Mouse (Mus musculus): Measurements from ENCODE around the gene Cnot1. TPM values are rescaled to one million over a fixed set of nuclear protein-coding genes. Genes with fewer than 3 reads are reported as not detected.
"Not testable (repeated sequence)": the region's sequence is repeated elsewhere in the genome, so short reads cannot be mapped to it uniquely, and the experiment has no call there.

The Cnot1 gene
- polyA plus RNA-seq, 1 experiment, result 63.2 TPM

- Histone ChIP-seq H3K27me3 (ENCODE audit: control insufficient read depth, insufficient read depth, low read length) (no peaks in the 10 kb centered on the region), H3K27ac (ENCODE audit: insufficient read depth, low read depth, low read length) (no peak overlapping the region), H3K36me3 (ENCODE audit: control insufficient read depth, insufficient read depth, low read length) (no peaks in the 10 kb centered on the region), H3K4me1 (ENCODE audit: control insufficient read depth, insufficient read depth, insufficient read length, low read length) (peaks cover 6% of the 10 kb centered on the region; the same call in 1 of the 2 replicates), H3K4me3 (ENCODE audit: low read depth, low read length) (peak overlapping the region; percentile 29)
- 2% methylated on average over 16 of the region's 16 CpGs for WGBS
- TF ChIP-seq POLR2A (IDR thresholded peaks at IDR 0.05; ENCODE audit: low read depth, low read length), result no peak
- peak; percentile 2; the same call in 1 of the 2 replicates for TF ChIP-seq CTCF (IDR thresholded peaks at IDR 0.05; ENCODE audit: extremely low read depth, insufficient read length, insufficient replicate concordance, low read depth, low read length)
These were observed 26.2 kb upstream of the Cnot1 start for GRCm38 (mm10) chr8:95833435-95833984.

- Histone ChIP-seq H3K4me1 (ENCODE audit: control insufficient read depth, insufficient read depth, insufficient read length, low read length) (peaks cover 6% of the 10 kb centered on the region; the same call in 1 of the 2 replicates), H3K27me3 (ENCODE audit: control insufficient read depth, insufficient read depth, low read length) (no peaks in the 10 kb centered on the region), H3K27ac (ENCODE audit: insufficient read depth, low read depth, low read length) (no peak overlapping the region), H3K4me3 (ENCODE audit: low read depth, low read length) (peak overlapping the region; percentile 29), H3K36me3 (ENCODE audit: control insufficient read depth, insufficient read depth, low read length) (no peaks in the 10 kb centered on the region)
- 14% methylated on average over 16 of the region's 16 CpGs for WGBS
- TF ChIP-seq CTCF (IDR thresholded peaks at IDR 0.05; ENCODE audit: extremely low read depth, insufficient read length, insufficient replicate concordance, low read depth, low read length), result peak; percentile 60; the same call in 1 of the 2 replicates
- TF ChIP-seq POLR2A (IDR thresholded peaks at IDR 0.05; ENCODE audit: low read depth, low read length), result no peak
These were observed 25.6 kb upstream of the Cnot1 start for GRCm38 (mm10) chr8:95832603-95833434.

- Histone ChIP-seq H3K4me3 (ENCODE audit: low read depth, low read length) (no peak overlapping the region), H3K4me1 (ENCODE audit: control insufficient read depth, insufficient read depth, insufficient read length, low read length) (peaks cover 6% of the 10 kb centered on the region; the same call in 1 of the 2 replicates), H3K27ac (ENCODE audit: insufficient read depth, low read depth, low read length) (no peak overlapping the region), H3K36me3 (ENCODE audit: control insufficient read depth, insufficient read depth, low read length) (no peaks in the 10 kb centered on the region), H3K27me3 (ENCODE audit: control insufficient read depth, insufficient read depth, low read length) (no peaks in the 10 kb centered on the region)
- TF ChIP-seq CTCF (IDR thresholded peaks at IDR 0.05; ENCODE audit: extremely low read depth, insufficient read length, insufficient replicate concordance, low read depth, low read length), result no peak
- TF ChIP-seq POLR2A (IDR thresholded peaks at IDR 0.05; ENCODE audit: low read depth, low read length), result no peak
- WGBS, result 28% methylated on average over 3 of the region's 3 CpGs
These were observed 22.9 kb upstream of the Cnot1 start for GRCm38 (mm10) chr8:95830144-95830543.

- not testable (repeated sequence) for H3K36me3 ChIP-seq (ENCODE audit: control insufficient read depth, insufficient read depth, low read length); H3K27me3 ChIP-seq (ENCODE audit: control insufficient read depth, insufficient read depth, low read length); H3K4me1 ChIP-seq (ENCODE audit: control insufficient read depth, insufficient read depth, insufficient read length, low read length); H3K27ac ChIP-seq (ENCODE audit: insufficient read depth, low read depth, low read length); H3K4me3 ChIP-seq (ENCODE audit: low read depth, low read length)
- WGBS, result 62% methylated on average over 25 of the region's 25 CpGs
These were observed 17.9 kb upstream of the Cnot1 start, which contains the start of gene Sap18b for GRCm38 (mm10) chr8:95825162-95825561. Gene Sap18b (plus strand): TSS chr8:95825346.

GRCm38 (mm10) chr8:95822699-95823098, 15.4 kb upstream of the Cnot1 start:
- 75% methylated on average over 3 of the region's 3 CpGs for WGBS
- Histone ChIP-seq H3K4me1 (ENCODE audit: control insufficient read depth, insufficient read depth, insufficient read length, low read length) (no peaks in the 10 kb centered on the region), H3K27ac (ENCODE audit: insufficient read depth, low read depth, low read length) (no peak overlapping the region), H3K27me3 (ENCODE audit: control insufficient read depth, insufficient read depth, low read length) (no peaks in the 10 kb centered on the region), H3K36me3 (ENCODE audit: control insufficient read depth, insufficient read depth, low read length) (no peaks in the 10 kb centered on the region), H3K4me3 (ENCODE audit: low read depth, low read length) (no peak overlapping the region)
- TF ChIP-seq POLR2A (IDR thresholded peaks at IDR 0.05; ENCODE audit: low read depth, low read length) (no peak), CTCF (IDR thresholded peaks at IDR 0.05; ENCODE audit: extremely low read depth, insufficient read length, insufficient replicate concordance, low read depth, low read length) (no peak)

GRCm38 (mm10) chr8:95822096-95822495, 14.8 kb upstream of the Cnot1 start:
- TF ChIP-seq CTCF (IDR thresholded peaks at IDR 0.05; ENCODE audit: extremely low read depth, insufficient read length, insufficient replicate concordance, low read depth, low read length), result no peak
- TF ChIP-seq POLR2A (IDR thresholded peaks at IDR 0.05; ENCODE audit: low read depth, low read length), result no peak
- 81% methylated on average over 5 of the region's 5 CpGs for WGBS
- H3K27me3 ChIP-seq (ENCODE audit: control insufficient read depth, insufficient read depth, low read length), result no peaks in the 10 kb centered on the region
- no peak overlapping the region for H3K4me3 ChIP-seq (ENCODE audit: low read depth, low read length)
- H3K4me1 ChIP-seq (ENCODE audit: control insufficient read depth, insufficient read depth, insufficient read length, low read length), result no peaks in the 10 kb centered on the region
- H3K27ac ChIP-seq (ENCODE audit: insufficient read depth, low read depth, low read length), result no peak overlapping the region
- H3K36me3 ChIP-seq (ENCODE audit: control insufficient read depth, insufficient read depth, low read length), result no peaks in the 10 kb centered on the region

GRCm38 (mm10) chr8:95821266-95821665, 14.0 kb upstream of the Cnot1 start:
- Histone ChIP-seq H3K4me1 (ENCODE audit: control insufficient read depth, insufficient read depth, insufficient read length, low read length) (peaks cover 2% of the 10 kb centered on the region; the same call in 1 of the 2 replicates), H3K27ac (ENCODE audit: insufficient read depth, low read depth, low read length) (no peak overlapping the region), H3K36me3 (ENCODE audit: control insufficient read depth, insufficient read depth, low read length) (no peaks in the 10 kb centered on the region), H3K27me3 (ENCODE audit: control insufficient read depth, insufficient read depth, low read length) (no peaks in the 10 kb centered on the region), H3K4me3 (ENCODE audit: low read depth, low read length) (no peak overlapping the region)
- no peak for TF ChIP-seq POLR2A (IDR thresholded peaks at IDR 0.05; ENCODE audit: low read depth, low read length)
- TF ChIP-seq CTCF (IDR thresholded peaks at IDR 0.05; ENCODE audit: extremely low read depth, insufficient read length, insufficient replicate concordance, low read depth, low read length), result no peak
- WGBS, result 58% methylated on average over 6 of the region's 6 CpGs
